In genomic region chr13:114469945-114470344, GRCm38 (mm10) we compare ENCODE assay signal across 15 mouse cellular contexts.
"Had no signal": no experiment of that assay in that cellular context is flagged by ENCODE, and none has a peak within 500 bp of the region (broad histone marks: within the 10 kb centered on the region; RNA-seq: fewer than 3 reads in every experiment).

No protein-coding gene starts in this region.

- DNase-seq: retina, postnatal 1 day; right cerebral cortex, adult 18-20 months; right cerebral cortex, postnatal 14 days; right cerebral cortex, postnatal 25 days; right cerebral cortex, postnatal 4 days; spleen, adult 18-20 months; thymus, adult 18-20 months; thymus, postnatal 14 days; thymus, postnatal 25 days; thymus, postnatal 36 days; thymus, postnatal 4 days had no signal

- H3K27me3 ChIP-seq: neural tube, embryonic 13.5 days; neural tube, embryonic 15.5 days; stomach, embryonic 15.5 days had no signal

- H3K4me2 ChIP-seq: neural tube, embryonic 13.5 days; neural tube, embryonic 15.5 days; stomach, embryonic 15.5 days had no signal

- H3K4me3 ChIP-seq: neural tube, embryonic 13.5 days; neural tube, embryonic 15.5 days; stomach, embryonic 15.5 days had no signal

- H3K27ac ChIP-seq: neural tube, embryonic 13.5 days; neural tube, embryonic 15.5 days; stomach, embryonic 15.5 days; stomach, postnatal 0 days had no signal

- H3K36me3 ChIP-seq: neural tube, embryonic 13.5 days; neural tube, embryonic 15.5 days; stomach, embryonic 15.5 days had no signal

- H3K9ac ChIP-seq: neural tube, embryonic 13.5 days; neural tube, embryonic 15.5 days; stomach, embryonic 15.5 days had no signal

- H3K4me1 ChIP-seq: neural tube, embryonic 13.5 days; neural tube, embryonic 15.5 days; stomach, embryonic 15.5 days had no signal

- H3K9me3 ChIP-seq: neural tube, embryonic 13.5 days; neural tube, embryonic 15.5 days; stomach, embryonic 15.5 days had no signal
